Mouse (Mus musculus) T-cell, adult 2 months (primary cell): ENCODE measurements around the gene Ulk4.
"Not testable (repeated sequence)": the region's sequence is repeated elsewhere in the genome, so short reads cannot be mapped to it uniquely, and the experiment has no call there.

Experiments
- DNase-seq: peaks from one replicate; pipeline ENCODE4 v3.0.0; 2022; ENCODE audit warnings: low spot score

Ulk4 gene

DNA sequence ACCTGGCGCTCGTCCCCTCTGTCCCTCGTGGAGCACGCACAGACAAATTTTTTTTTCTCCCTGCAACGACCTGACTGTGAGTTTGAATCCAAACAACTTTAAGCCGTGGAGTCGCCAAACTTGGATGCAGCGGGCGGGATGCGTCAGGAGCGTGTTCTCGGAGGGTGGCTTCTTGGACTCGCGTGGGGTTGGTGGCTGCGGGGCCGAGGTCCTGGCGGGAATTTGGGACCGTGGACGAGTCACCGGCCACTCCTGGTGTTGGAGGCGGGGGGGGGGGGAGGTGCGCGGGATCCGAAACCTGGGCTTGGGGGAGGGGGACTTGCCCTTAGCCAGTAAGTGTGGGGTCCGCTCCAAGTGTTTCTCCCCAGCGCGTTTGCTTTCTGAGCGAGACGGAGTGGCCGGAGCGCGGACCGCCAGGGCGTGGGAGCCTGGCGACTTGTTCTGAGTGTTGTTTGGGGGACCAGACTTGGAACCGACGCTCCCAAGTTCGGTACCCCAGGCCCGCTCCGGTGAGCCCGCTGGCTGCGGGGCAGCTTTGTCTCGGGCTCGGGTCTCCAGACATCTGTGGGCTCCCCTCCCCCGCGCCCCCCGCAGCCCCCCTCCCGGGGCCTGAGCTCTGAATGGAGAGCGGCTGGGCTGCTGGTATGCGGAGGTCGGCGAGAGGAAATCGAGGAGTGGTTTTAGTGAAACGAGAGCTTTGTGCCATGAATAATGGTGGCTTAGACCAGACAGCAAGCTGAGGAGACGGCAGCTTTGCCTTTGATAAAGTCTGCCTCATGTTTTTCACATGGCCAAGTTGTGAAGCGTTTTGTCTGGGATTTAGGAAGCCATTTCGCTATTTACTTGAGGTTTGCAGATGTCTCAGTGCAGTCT, 342.9 kb downstream of the Ulk4 start:
- DNase-seq, result peak; percentile 40

DNA sequence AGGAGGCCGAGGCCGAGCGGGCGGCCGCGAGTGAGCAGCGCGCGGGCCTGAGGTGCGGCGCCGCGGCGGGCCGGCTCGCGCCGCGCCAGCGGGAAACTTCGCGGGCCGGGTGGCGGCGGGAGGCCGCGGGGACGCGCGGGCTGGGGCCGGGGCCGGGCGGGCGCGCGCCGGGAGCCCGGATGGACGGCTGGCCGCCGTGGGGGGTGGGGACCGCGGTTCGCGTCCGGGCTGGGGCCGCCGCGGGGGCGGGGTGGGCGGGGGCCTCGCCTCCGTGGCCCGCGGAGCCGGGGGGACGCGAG, 343.5 kb downstream of the Ulk4 start:
- no peak for DNase-seq

DNA sequence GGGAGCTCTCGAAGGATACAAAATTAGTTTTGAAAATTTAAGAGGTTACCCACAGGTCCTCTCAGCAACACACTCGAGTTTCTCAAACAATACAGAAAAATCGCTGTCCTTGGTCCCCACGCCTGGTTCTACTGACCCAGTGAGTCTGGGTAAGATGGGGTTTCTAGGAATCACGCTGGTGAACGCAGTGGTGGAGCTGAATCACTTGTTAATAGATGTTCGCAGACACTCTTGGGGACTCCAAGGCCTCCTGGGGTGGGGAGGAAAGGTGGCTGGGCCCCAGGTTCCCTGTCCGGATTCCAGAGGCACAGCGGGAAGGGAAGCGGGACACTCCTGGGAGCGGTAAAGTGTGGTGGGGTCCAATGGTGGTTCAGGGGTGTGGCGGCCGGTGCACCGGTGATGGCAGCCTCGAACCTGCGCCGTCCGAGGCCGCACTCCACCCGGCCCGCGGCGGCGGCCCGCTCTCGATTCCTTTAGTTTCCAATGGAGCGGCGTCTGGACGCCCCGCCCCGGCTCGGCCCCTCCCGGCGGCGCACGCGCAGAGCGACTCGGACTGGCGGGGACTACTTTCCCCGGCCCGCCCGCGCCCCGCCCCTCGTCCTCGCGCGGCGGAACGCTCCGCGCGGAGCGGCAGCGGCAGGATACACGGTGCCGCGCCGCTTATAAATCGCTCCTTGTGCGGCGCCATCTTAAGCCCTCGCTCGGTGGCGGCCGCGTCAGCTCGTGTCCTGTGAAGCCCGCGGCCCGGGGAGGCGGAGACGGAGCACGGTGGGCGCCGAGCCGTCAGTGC, 344.0 kb downstream of the Ulk4 start:
- DNase-seq, result peak; percentile 96

DNA sequence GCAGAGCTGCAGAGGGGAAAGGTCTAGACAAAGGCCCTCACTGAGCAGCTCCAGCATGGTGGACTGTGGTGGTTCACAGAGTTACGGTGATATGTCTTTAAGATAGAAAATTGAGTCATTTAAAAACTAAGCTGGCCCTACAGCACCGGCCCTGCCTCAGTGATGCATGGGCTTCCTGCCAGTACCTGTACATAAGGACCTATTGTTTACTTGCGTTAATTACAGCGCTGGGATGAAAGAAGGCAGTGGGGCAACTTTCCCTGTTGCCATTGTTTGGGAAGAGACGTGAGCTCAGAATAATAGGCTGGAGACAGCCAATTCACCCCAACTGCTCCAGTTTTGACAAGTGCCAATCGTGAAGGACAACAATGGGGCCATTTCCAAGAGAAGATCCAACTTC, 344.6 kb downstream of the Ulk4 start:
- DNase-seq, result no peak

DNA sequence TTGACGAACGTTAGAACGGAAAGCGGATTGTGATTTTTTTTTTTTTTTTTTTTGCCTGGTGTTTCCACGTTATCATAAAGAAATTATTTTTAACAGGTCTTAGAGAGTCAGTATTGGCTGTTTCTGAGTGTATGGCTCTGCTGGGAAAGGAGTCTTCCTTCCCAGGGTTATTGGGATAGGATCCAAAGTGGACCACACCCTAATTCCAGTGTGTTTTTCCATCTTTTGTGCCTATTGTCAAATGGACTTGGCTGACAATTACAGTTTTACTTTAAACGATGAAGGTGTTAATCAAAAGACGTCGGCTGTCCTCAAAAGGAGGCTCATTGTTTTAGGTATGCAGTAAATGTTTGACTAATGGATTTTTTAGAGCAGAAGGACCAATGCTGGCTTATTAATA, 346.2 kb downstream of the Ulk4 start:
- no peak for DNase-seq

DNA sequence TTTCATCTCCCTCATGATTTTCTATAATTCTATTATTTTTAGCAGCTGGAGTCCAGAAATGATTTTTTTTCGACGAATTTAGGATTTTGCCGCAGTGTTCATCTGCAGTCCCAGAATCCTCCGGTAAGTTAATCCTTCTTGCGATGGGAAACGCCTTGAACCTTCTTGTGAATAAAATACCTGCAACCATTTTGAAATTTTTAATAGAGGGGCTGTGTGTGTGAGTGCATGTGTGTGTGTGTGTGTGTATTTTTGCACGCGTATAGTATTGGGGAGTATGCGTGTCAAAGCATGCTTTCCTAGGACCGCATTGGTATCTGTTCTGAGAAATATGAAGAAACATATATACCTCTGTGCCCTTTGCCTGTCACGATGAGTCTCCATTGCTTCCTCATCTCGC, 347.0 kb downstream of the Ulk4 start:
- DNase-seq, result no peak

DNA sequence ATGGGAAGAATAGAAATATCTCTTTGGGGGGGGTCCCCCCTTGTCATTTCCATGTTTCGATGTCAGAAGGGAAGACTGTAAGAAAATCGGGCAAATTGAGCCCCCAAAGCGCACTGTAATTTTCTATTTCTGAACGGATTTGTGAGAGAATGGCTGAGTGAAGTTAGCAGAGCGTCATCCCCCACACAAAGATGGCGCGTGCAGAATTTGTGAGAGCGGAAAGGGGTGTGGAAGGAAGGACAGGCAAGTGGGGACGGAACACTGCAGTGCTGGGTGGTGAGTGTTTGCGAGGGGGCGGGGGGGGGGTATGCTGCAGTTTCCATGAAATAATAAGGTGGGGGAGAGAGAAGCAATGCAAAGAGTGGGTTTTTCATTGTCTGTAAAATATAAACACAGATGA, 347.9 kb downstream of the Ulk4 start, which contains the start of gene Ctnnb1:
Gene Ctnnb1, plus strand, starts transcription at position 136 of the 400 bp plus-strand sequence.
- DNase-seq, result no peak

DNA sequence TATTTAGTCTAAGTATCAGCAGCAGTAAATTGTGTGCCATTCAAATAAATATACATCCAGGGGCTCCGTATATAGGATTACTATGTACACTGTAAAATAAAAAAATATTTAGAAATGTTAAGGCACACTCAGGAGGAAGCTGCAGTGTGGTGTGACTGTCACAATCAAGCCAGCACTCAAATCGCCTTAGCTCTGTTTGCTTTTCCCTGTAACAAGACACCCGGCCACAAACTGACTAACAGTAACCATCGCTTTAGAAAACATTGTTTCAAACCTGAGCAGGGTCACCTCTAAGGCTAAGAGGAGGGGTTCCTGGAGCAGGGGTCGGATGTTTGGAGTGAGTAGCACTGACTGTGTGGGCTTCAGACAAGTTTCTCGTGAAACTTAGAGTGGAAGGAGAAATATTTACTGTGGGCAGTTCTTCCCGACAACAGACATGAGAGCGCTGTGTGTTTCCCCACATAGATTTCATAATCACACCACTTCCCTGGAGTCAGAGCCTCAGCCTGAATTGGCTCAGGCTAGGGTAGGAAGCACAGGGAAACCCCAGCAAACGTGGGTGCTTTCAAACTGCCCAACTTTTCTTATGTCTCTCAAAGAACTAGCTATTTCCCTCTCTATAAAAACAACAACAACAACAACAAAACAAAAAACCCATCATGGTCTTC, 349.9 kb downstream of the Ulk4 start:
- DNase-seq, result no peak

DNA sequence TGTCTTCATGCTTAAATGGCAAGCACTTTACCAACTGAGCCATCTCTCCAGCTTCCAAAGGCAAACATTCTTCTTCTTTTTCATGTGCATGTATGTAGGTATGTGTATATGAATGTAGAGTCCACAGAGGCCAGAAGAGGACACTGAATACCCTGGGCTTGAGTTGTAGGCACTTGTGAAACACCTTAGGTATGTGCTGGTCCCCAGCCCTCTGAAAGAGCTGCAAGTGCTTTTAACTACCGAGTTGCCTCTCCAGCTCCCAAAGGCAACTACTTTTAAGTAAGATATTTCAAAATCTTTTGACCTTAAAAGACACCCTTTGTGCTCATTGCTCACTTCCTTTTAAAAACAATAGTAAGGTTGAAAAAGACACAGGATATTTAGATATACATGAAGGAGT, 350.9 kb downstream of the Ulk4 start:
- no peak for DNase-seq

DNA sequence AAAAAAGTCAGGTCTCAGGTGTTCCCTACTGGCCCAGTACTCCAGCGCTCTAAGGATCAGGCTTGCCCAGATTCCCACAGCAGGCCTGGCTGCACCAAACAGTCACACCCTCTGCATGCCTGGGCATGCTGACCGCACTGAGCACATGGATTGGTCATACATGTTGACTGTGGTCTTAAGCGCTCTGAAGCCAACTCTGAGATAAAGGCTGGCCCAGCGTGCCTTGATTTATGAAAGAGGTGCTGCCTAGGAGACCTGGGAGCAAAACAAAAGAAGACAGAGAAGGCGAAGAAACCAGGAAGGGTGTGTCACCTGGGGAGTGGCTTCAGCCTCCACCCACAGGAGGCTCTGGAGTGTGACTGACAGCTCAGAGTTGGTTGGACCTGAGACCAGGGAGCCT, 357.9 kb downstream of the Ulk4 start:
- DNase-seq, result no peak

DNA sequence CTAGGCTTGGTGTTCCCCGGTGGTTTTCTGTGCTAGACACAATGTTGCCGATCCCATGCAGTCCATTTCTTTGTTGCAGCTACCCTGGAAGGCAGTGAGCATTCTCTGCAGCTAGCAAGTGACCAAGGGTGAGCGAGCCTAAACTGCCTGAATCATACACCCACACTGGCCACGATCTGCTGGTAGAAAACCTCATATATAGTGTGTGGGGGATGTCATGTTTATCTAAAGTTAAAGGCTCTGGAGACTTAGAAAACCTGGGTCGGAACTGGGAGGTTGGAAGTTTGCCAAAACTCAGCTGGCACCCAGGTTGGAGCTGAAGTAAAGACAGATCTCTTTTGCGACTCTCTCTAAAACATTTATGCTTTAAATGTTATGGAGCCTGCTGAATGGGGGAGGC, 358.4 kb downstream of the Ulk4 start:
- DNase-seq, result no peak

DNA sequence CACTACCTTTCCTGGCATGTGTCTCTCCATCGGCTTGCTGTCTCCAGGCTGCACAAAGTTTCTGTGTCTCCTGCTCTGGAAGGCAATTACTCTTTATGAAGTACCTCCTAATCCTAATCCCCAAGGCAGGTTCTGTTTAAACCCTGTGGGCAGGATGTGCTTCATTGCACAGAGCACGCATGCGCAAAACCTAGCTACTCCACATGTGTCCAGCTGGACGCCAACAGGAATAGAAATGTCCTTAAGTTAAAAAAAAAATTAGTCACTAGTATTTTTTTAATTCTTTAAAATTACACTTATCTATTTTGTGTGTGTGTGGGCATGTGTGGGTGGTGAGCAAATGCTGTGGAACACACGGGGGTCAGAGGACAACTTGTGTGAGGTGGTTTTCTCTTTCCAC, 358.8 kb downstream of the Ulk4 start:
- DNase-seq, result no peak

DNA sequence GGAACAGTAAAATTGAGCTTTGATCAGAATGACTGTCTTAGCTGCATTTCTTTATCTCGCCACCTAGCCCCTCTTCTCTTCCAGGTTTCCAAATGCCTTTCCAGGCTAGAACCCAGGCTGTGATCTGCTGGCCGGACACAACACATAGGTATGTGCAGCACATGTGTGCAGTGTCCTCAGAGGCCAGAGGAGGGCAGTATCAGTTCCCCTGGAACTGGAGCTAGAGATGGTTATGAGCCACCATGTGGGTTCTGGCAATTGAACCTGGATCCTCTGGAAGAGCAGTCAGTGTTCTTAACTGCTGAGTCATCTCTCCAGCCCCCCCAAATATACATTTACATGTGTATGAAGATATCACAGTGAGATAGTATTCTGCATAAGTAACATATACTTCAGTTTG, 359.4 kb downstream of the Ulk4 start:
- not testable (repeated sequence) for DNase-seq

DNA sequence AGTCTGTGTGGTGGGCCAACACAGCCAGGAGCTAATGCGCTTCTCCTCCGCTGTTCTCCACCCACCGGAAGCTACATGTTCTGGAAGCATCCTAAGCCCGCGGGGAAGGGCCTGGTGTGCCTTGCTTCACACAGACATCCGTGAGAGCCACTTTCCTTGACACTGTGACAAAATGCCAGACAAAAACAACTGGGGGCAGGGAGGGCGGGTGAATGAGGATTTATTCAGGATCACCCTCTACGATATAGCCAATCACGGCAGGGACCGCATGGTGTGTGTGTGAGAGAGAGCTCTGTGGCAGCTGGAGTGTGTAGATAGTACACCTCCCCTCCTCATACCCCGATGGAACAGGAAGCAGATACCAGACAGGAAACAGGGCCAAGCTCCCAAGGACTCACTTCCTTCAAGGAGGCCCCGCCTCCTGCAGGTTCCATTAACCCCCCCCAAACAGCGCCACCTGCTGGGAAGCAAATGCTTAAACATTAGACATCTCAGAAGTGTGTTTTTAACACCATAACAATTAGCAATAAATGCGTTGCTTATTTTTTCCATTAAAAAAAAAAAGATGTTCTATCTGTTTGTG, 362.0 kb downstream of the Ulk4 start:
- DNase-seq, result peak; percentile 66

DNA sequence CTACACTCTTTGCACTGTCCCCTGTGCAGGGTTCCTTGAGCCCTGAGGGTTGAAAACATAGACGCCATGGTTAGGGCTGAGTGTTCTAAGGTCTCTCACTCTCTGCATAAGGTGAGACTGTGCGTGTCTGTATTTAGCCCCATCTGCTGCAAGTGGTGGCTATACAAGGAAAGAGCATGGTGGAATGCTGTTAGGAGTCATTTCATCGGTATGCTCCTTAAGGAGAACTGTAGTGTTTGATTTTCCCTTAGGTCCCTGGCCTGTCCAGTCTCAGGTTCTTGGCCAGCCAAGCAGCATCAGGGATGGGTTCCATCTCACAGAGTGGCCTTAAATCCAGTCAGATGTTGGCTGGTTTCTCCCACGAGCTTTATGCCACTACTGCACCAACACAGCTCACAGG, 362.6 kb downstream of the Ulk4 start:
- no peak for DNase-seq

DNA sequence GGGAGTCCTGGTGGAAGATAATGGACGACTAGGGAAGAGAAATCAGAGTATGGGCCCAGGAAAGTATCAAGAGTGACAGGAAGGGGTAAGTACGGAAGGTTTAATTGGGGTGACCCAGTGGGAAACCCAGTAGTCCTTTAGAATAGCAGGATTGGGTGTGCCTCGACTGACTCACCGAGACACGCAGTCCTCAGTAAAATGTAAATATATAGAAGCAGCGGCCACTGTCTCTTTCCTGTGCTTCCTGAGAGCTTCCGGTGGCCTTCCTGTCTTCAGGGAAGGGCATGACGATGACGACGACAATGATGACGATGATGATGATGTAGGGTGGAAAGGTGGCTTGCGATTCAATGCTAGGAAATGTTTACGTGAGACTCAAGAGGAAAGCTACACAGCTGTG, 363.8 kb downstream of the Ulk4 start:
- DNase-seq, result no peak

DNA sequence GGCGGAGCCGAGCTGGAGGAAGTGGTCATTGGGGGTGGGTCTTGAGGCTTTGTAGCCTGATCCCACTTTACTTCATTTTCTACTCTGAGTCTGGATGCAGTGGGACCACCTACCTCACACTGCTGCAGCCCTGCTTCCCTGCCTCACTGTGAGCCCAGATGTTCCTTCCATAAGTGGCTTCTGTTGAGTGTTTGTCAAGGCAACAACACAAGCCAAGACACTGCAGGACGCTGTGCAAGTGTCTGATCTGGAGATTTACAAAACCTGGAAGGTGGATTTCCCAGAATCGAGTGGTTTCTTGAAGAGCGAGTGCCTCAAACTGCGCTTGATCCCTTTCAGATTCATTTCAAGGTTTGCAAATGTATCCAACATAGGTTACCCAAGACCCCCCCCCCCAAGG, 368.5 kb downstream of the Ulk4 start:
- DNase-seq, result no peak
